Mouse (Mus musculus) adrenal gland, postnatal 36 days (tissue): ENCODE results near the gene Mbl2. TPM values are rescaled to one million over a fixed set of nuclear protein-coding genes. Genes with fewer than 3 reads are reported as not detected.

Experiments
- microRNA-seq: library from miRNA; unstranded; fragments of <30 nt; microRNA quantifications from one replicate; pipeline ENCODE4 v1.2.0, GENCODE M21; 2021
- total RNA-seq, 2 experiments: library from RNA; stranded (reverse); gene quantifications; 2 replicates each; pipeline ENCODE4 v1.2.3; 2021

Gene Mbl2
- total RNA-seq, 2 experiments from 2014 or later, result not detected

Small RNA genes lying within 50 kb of the gene (microRNA-seq; reads per million reads assigned to microRNA genes)
- not detected for gene Gm24108

Other genes with a start within 250 kb of the Mbl2 start
- not detected for gene Trpd52l3, start 229.2 kb upstream of the Mbl2 start, total RNA-seq
- gene Uhrf2, start 202.4 kb upstream of the Mbl2 start, total RNA-seq, result 10 to 100 TPM; 36.3 to 43.5 TPM
- under 1 TPM; 0.46 to 0.63 TPM for gene Gldc, start 57.5 kb upstream of the Mbl2 start, total RNA-seq